Mouse (Mus musculus) cortical plate, adult 2 months (tissue): Measurements from ENCODE around the gene Bcat2. TPM values are rescaled to one million over a fixed set of nuclear protein-coding genes. Genes with fewer than 3 reads are reported as not detected.

ENCODE experiments used
- H3K27ac ChIP-seq: fragments of 200-500 bp; 2 replicates; pipeline ENCODE4 v1.5.1; 2012; ENCODE audit warnings: low read length, control low read depth, inconsistent platforms; ENCODE audit not compliant: insufficient read depth
- H3K4me1 ChIP-seq: fragments of 200-500 bp; 2 replicates; pipeline ENCODE4 v1.6.1; 2011; ENCODE audit warnings: low read length; ENCODE audit not compliant: control insufficient read depth, insufficient read depth
- H3K4me3 ChIP-seq: fragments of 200-500 bp; 2 replicates; pipeline ENCODE4 v1.5.1; 2011; ENCODE audit warnings: mild to moderate bottlenecking, low read length, control low read depth; ENCODE audit not compliant: insufficient read depth
- CTCF ChIP-seq: fragments of 200-500 bp; IDR thresholded peaks from 2 replicates; pipeline ENCODE4 v1.5.1; 2011; ENCODE audit warnings: mild to moderate bottlenecking, control low read depth, low read length; ENCODE audit not compliant: insufficient read depth; ENCODE audit errors: extremely low read depth
- POLR2A ChIP-seq: fragments of 200-500 bp; IDR thresholded peaks from 2 replicates; pipeline ENCODE4 v1.6.1; 2011; ENCODE audit warnings: mild to moderate bottlenecking, low read length, control low read depth; ENCODE audit not compliant: insufficient read depth; ENCODE audit errors: extremely low read depth
- polyA plus RNA-seq: library from polyadenylated mRNA; depleted of rRNA; stranded (reverse); fragments of >200 nt; gene quantifications from 2 replicates; pipeline ENCODE4 v1.2.3, GENCODE M21; 2012; rRNA removed

The Bcat2 gene
- polyA plus RNA-seq: 26.1 and 26.5 TPM in 2 replicates

- Histone ChIP-seq H3K27ac (peak within 1 kb of the TSS; percentile 62), H3K4me1 (peaks cover 1% of the 10 kb centered on the region), H3K4me3 (peak within 1 kb of the TSS; percentile 64)
- TF ChIP-seq CTCF: no peak
- TF ChIP-seq POLR2A: peak; percentile 33; the same call in 1 of the 2 replicates
These were observed at the start of gene Bcat2 for GRCm38 (mm10) chr7:45570103-45570741. TSS of gene Bcat2 (plus strand) at chr7:45570153.

GRCm38 (mm10) chr7:45520605-45521004 is 49.3 kb upstream of the Bcat2 start:
- TF ChIP-seq POLR2A (no peak), CTCF (no peak)
- Histone ChIP-seq H3K4me3 (no peak overlapping the region), H3K4me1 (peaks cover 7% of the 10 kb centered on the region; the same call in 1 of the 2 replicates), H3K27ac (no peak overlapping the region)

- TF ChIP-seq CTCF: no peak
- TF ChIP-seq POLR2A: peak; percentile 67; the same call in 1 of the 2 replicates
- no peak overlapping the region for H3K27ac ChIP-seq
- H3K4me1 ChIP-seq: peaks cover 7% of the 10 kb centered on the region; the same call in 1 of the 2 replicates
- H3K4me3 ChIP-seq: peak overlapping the region; percentile 32
These were observed 48.2 kb upstream of the Bcat2 start for GRCm38 (mm10) chr7:45521728-45522184.

- peak overlapping the region; percentile 32 for H3K4me3 ChIP-seq
- TF ChIP-seq POLR2A (no peak), CTCF (no peak)
- H3K4me1 ChIP-seq: peaks cover 7% of the 10 kb centered on the region; the same call in 1 of the 2 replicates
- no peak overlapping the region for H3K27ac ChIP-seq
These were observed 47.7 kb upstream of the Bcat2 start for GRCm38 (mm10) chr7:45522194-45522752.

- no peak overlapping the region for H3K27ac ChIP-seq
- peaks cover 7% of the 10 kb centered on the region; the same call in 1 of the 2 replicates for H3K4me1 ChIP-seq
- H3K4me3 ChIP-seq: no peak overlapping the region
- TF ChIP-seq CTCF: no peak
- TF ChIP-seq POLR2A: no peak
These were observed 46.8 kb upstream of the Bcat2 start for GRCm38 (mm10) chr7:45522957-45523676.

- Histone ChIP-seq H3K4me3 (no peak overlapping the region), H3K4me1 (peaks cover 7% of the 10 kb centered on the region; the same call in 1 of the 2 replicates), H3K27ac (no peak overlapping the region)
- TF ChIP-seq POLR2A (no peak), CTCF (no peak)
These were observed 46.2 kb upstream of the Bcat2 start for GRCm38 (mm10) chr7:45523678-45524170.

- Histone ChIP-seq H3K4me1 (peaks cover 7% of the 10 kb centered on the region; the same call in 1 of the 2 replicates), H3K27ac (peak overlapping the region; percentile 92; the same call in 1 of the 2 replicates), H3K4me3 (peak overlapping the region; percentile 78)
- TF ChIP-seq CTCF (no peak), POLR2A (no peak)
These were observed 44.9 kb upstream of the Bcat2 start for GRCm38 (mm10) chr7:45524841-45525621.

- Histone ChIP-seq H3K27ac (peak within 1 kb of the TSS; percentile 92), H3K4me1 (peaks cover 7% of the 10 kb centered on the region; the same call in 1 of the 2 replicates), H3K4me3 (peak within 1 kb of the TSS; percentile 78)
- TF ChIP-seq CTCF: no peak
- peak; percentile 99 for TF ChIP-seq POLR2A
These were observed 44.0 kb upstream of the Bcat2 start, which contains the start of the genes Ppp1r15a and Plekha4 for GRCm38 (mm10) chr7:45525809-45526473. TSS of gene Ppp1r15a (minus strand) at chr7:45526268. TSS of gene Plekha4 (plus strand) at chr7:45526330.
